Mouse (Mus musculus) stomach, postnatal 0 days (tissue): Measurements from ENCODE around the gene Klc1.

Source experiments
- CTCF ChIP-seq: IDR thresholded peaks from 2 replicates; pipeline ENCODE4 v1.5.1; 2016; ENCODE audit warnings: antibody characterized with exemption, low read depth, mild to moderate bottlenecking, moderate library complexity
- EP300 ChIP-seq: optimal IDR thresholded peaks from 2 replicates; pipeline ENCODE3; 2016; ENCODE audit warnings: antibody characterized with exemption

DNA sequence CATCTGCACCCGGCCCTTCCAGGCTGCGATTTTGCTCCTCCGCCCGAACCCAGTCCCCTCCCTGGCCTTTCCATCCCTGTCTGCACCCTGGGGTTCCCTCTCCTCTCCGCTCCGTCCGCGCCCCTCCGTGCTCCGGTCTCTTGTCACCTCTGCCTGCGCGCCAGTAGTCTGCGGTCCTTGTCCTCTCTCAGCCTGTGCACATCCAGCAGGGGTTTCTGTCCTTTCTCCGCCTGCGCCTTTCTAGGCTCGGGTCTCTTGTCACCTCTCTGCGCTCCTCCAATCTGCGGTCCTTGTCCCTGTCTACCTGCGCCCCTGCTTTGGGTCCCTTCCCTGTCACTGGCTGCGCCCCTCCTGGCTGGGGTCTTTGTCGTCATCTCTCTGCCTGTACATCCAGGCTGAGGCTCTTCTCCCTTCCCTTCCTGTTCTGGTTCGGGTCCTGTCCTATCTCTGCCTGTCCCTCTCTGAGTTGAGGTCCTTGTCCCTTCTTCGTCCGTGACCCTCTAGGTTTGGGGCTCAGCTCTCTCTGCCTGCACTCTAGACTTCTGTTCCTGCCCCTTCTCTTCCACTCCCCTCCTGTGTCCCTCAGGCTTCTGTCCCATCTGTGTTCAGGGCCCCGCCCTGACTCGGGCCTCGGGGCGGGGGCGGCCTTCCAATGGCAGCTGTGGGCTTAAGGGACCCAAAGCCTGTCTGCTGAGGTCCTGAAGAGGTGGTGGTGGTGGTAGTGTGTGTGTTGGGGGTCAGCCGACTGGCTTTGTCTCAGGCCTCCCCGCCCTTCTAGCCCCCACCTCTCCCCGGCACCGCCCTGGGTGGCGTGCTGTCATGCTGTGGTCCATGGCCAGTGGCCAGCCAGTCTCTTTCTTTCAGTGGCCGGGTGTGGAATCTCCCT lies 770 bp downstream of the Klc1 start:
- TF ChIP-seq CTCF (no peak), EP300 (no peak)
